Mouse (Mus musculus) lung, adult 2 months (tissue): ENCODE results near the gene Gm21988.

Experiments
- CTCF ChIP-seq: fragments of 200-500 bp; IDR thresholded peaks from 2 replicates; pipeline ENCODE4 v1.5.1; 2011; ENCODE audit warnings: mild to moderate bottlenecking, low read length, control low read depth; ENCODE audit not compliant: insufficient read depth
- POLR2A ChIP-seq: fragments of 200-500 bp; IDR thresholded peaks from 2 replicates; pipeline ENCODE4 v1.6.1; 2011; ENCODE audit warnings: low read depth, mild to moderate bottlenecking, control low read depth, low read length, borderline replicate concordance; ENCODE audit errors: extremely low read depth

GRCm38 (mm10) chr11:70220731-70221602, 18.7 kb downstream of the Gm21988 start, which contains the start of gene Slc16a13:
- TF ChIP-seq POLR2A (peak; percentile 98), CTCF (no peak)
